Mouse (Mus musculus) megakaryocyte, embryonic 14.5 days (primary cell): ENCODE data around the gene Aip. TPM values are rescaled to one million over a fixed set of nuclear protein-coding genes. Genes with fewer than 3 reads are reported as not detected.
"Not testable (repeated sequence)": the region's sequence is repeated elsewhere in the genome, so short reads cannot be mapped to it uniquely, and the experiment has no call there.

Experiments
- H3K27me3 ChIP-seq: replicated peaks from 2 replicates; pipeline ENCODE3; 2012; ENCODE audit warnings: inconsistent platforms
- H3K36me3 ChIP-seq: replicated peaks from 2 replicates; pipeline ENCODE3; 2012; ENCODE audit warnings: low read length, inconsistent platforms, mixed read lengths
- H3K4me1 ChIP-seq: 2 replicates; pipeline ENCODE4 v1.6.1; 2012; ENCODE audit warnings: inconsistent platforms
- H3K4me3 ChIP-seq: replicated peaks from 2 replicates; pipeline ENCODE3; 2012; ENCODE audit warnings: moderate library complexity, mild to moderate bottlenecking, inconsistent platforms
- H3K9me3 ChIP-seq: 2 replicates; pipeline ENCODE4 v1.6.1; 2012; ENCODE audit warnings: inconsistent platforms
- FLI1 ChIP-seq: IDR thresholded peaks from 2 replicates; pipeline ENCODE4 v1.6.1; 2012; ENCODE audit warnings: low read length, inconsistent platforms, mixed read lengths
- GATA1 ChIP-seq: IDR thresholded peaks from 3 replicates; pipeline ENCODE4 v1.6.1; 2012; ENCODE audit warnings: mixed read lengths, low read length, inconsistent platforms, borderline replicate concordance
- polyA plus RNA-seq: library from polyadenylated mRNA; stranded (reverse); fragments of >175 nt; gene quantifications from 2 replicates; pipeline ENCODE4 v1.2.3, GENCODE M21; 2012; ENCODE audit warnings: low replicate concordance; ENCODE audit not compliant: insufficient read depth

Aip gene
- polyA plus RNA-seq, 1 experiment: 293 TPM

DNA sequence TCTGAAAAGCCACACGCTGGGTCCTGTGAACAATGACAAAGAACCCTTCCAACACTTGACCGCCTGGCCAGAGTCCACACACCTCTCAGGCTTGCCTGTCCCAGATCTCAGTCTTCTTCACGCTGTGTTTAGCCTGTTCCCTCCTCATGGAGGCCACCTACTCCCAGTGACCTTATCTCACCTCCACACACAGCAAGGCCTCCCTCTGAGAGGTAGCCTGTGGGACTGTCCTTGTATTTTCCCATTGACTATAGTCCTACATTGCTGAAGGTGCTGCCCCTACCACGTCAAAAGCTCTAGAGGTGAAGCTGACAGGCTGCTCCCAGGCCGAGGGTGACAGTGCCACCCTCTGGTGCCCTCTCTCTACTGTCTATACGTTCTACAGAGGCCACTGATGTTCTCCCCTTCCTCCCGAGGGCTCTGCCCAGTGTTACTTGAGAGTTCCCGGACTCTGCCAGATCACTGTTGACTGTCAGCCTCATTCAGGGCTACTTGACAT is 45.1 kb downstream of the Aip start:
- no peak for TF ChIP-seq FLI1
- H3K9me3 ChIP-seq: peaks cover 10% of the 10 kb centered on the region
- H3K4me1 ChIP-seq: peaks cover 35% of the 10 kb centered on the region
- H3K36me3 ChIP-seq: no peaks in the 10 kb centered on the region
- H3K4me3 ChIP-seq: no peak overlapping the region
- H3K27me3 ChIP-seq: peaks cover 73% of the 10 kb centered on the region

DNA sequence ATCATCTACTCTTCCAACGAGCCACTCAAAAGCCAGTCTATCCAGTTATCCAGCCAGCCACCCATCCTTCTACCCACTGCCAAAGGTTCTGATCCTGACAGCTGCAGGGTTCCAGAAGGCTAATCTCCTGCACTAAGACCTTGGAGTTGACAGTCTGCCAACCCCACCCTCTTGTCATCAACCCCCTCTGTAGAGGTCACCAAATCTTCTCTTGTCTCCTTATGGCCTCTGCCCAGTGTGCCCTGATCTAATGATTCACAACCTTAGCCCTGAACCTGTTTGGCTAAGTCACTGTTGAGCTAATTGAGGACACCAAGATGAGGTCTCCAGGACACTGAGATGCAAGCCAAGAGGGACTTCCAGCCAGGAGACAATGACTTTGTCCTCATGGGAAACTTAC is 46.1 kb downstream of the Aip start:
- H3K9me3 ChIP-seq: peaks cover 10% of the 10 kb centered on the region
- peaks cover 25% of the 10 kb centered on the region for H3K4me1 ChIP-seq
- peaks cover 66% of the 10 kb centered on the region for H3K27me3 ChIP-seq
- no peak overlapping the region for H3K4me3 ChIP-seq
- no peak for TF ChIP-seq FLI1
- no peak for TF ChIP-seq GATA1
- no peaks in the 10 kb centered on the region for H3K36me3 ChIP-seq

DNA sequence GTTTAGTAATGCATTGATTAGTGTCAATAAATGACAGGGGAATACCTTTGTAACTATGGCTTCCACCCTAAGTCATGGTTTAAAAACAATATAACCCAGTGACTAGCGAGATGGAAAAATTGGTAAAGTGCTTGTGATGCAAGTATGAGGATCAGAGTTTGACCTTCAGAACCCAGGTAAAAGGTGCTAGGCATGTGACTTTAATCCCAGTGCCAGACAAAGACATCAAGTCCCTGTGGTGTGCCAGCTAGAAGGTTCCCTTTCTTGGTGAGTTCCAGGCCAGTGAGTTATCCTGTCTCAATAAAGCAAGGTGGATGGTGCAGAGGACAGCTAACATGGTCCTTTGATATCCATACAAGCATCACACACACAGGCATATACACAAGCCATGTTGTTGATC is 50.1 kb downstream of the Aip start:
- Histone ChIP-seq H3K9me3 (peaks cover 10% of the 10 kb centered on the region), H3K4me1 (peaks cover 12% of the 10 kb centered on the region), H3K36me3 (no peaks in the 10 kb centered on the region), H3K4me3 (no peak overlapping the region), H3K27me3 (peaks cover 49% of the 10 kb centered on the region)
- no peak for TF ChIP-seq GATA1

DNA sequence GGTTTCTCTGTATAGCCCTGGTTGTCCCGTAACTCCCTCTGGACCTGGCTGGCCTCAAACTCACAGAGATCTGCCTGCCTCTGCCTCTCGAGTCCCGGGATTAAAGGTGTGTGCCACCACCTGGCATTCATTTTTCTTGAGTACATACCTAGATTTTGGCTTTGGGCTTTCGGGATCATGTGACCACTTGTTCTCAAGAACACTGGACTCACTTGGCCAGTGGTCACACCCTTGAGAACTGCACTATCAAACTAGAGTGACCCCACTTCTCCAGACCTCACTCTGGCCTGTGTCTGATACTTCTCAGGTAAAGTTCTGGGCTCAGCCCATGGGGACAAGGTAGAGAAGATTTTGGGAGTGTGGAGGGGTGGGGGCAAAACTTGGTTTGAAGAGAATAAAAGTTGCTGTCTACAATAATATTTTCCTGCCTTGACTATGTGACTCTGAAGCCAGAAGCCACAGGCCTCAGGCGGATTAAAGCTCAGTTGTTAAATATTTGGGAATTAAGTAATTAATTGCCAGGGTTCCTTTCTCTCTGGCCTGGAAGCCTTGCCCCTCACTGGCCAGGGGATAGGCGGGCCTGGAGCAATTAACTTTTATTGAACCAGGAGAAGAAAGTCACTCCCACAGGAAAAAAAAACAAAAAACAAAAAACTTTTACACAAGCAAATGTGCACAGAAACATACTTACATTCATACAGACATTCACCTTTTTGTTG is 52.8 kb downstream of the Aip start:
- H3K4me3 ChIP-seq: no peak overlapping the region
- H3K27me3 ChIP-seq: peaks cover 47% of the 10 kb centered on the region
- peaks cover 8% of the 10 kb centered on the region for H3K9me3 ChIP-seq
- no peaks in the 10 kb centered on the region for H3K36me3 ChIP-seq
- no peak for TF ChIP-seq GATA1
- TF ChIP-seq FLI1: no peak
- H3K4me1 ChIP-seq: peaks cover 7% of the 10 kb centered on the region

DNA sequence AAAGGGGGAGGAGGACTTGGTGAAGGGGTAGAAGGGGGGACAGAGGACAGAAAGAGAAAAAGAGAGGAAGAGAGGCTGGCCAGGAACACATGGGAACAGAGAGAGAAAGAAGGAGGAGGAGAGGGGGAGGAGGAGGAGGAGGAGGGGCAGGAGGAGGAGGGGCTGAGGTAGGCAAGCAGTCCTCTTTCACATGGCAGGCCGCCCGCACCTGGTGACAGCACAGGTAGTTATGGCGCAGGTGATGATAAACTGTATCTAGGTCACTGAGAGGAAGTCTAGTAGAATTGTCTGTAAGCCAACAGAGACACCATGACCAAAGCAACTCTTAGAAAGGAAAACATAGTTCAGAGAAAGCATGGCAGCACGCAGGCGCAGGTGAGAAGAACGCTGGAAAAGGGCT is 54.3 kb downstream of the Aip start:
- Histone ChIP-seq H3K4me1 (peaks cover 4% of the 10 kb centered on the region; the same call in 1 of the 2 replicates), H3K27me3 (peaks cover 54% of the 10 kb centered on the region), H3K4me3 (no peak overlapping the region), H3K36me3 (no peaks in the 10 kb centered on the region), H3K9me3 (peaks cover under 1% of the 10 kb centered on the region)
- TF ChIP-seq GATA1 (no peak), FLI1 (no peak)

DNA sequence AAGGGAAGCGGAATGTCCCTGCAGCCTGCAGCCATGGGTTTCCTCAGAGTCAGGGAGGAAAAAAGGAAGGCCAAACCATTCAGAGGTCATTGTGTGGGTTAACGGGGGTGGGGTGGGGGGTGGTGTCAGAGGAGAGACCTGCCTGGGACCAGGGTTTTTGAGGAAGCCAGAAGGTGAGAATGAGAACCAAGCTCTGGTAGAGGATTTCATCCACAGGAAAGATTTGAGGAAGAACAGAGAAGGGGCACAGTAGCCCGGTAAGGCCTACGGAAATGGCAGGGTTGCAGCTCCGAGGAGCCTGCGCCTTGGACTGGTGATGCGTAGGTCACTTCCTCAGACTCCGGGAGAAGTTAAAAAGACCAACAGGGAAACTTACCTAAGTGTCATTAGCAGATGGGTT is 54.9 kb downstream of the Aip start:
- Histone ChIP-seq H3K9me3 (no peaks in the 10 kb centered on the region), H3K36me3 (no peaks in the 10 kb centered on the region), H3K27me3 (peaks cover 53% of the 10 kb centered on the region), H3K4me1 (peaks cover 6% of the 10 kb centered on the region; the same call in 1 of the 2 replicates), H3K4me3 (no peak overlapping the region)
- TF ChIP-seq GATA1: no peak
- no peak for TF ChIP-seq FLI1

DNA sequence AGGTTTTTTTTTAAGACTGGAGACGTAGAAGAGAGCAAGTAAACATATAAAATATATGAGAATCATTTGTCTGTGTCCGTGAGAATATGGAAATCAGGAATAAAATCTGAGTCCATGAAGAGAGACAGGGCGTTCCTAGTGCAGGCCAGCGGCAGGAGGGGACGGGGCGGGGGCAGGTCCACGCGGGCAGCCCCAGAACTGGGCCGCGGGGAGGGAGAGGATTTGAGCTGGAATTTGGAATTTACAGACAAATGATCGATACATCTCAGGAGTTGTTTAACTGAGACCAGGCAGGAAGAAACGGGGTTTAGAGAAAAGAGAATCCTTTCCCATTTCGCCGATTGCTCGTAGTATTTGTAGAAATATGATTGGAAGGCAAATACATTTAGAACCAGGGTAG is 55.3 kb downstream of the Aip start:
- no peak overlapping the region for H3K4me3 ChIP-seq
- H3K27me3 ChIP-seq: peaks cover 49% of the 10 kb centered on the region
- H3K9me3 ChIP-seq: no peaks in the 10 kb centered on the region
- TF ChIP-seq FLI1: no peak
- TF ChIP-seq GATA1: no peak
- peaks cover 6% of the 10 kb centered on the region; the same call in 1 of the 2 replicates for H3K4me1 ChIP-seq
- no peaks in the 10 kb centered on the region for H3K36me3 ChIP-seq

DNA sequence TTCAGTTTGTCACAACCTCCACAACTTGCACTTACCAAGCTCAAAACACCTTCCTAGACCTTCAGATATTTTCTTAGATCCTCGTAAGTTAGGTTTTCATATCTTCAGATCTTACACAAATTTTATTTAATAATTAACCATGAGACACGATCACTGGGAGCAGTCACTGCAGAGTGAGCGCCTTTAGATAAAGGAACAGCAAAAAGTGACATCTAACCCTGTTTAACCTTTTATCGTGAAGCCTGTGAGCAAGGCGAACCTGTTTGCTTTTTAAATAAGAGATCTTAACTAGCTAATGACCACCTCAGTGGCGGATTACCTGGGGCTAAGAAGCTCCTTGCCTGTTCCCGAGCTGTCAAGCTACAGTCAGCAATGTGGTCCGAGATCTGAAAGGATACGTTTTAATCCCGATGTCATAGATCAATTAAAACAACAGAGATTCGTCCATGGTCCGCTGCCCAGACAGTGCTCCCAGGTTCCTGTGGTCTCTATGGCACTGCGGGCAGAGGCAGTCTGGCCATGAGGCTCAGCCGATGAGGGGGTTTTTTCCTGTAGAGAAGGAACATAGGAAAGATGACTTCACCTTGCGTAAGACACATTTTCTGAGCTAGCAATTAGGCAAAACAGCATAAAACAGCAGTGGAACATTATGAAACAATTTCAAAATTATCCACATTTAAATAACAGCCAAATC is 56.8 kb downstream of the Aip start:
- Histone ChIP-seq H3K36me3 (no peaks in the 10 kb centered on the region), H3K27me3 (peaks cover 49% of the 10 kb centered on the region), H3K9me3 (no peaks in the 10 kb centered on the region), H3K4me3 (no peak overlapping the region), H3K4me1 (peaks cover 6% of the 10 kb centered on the region; the same call in 1 of the 2 replicates)
- TF ChIP-seq GATA1 (no peak), FLI1 (no peak)

DNA sequence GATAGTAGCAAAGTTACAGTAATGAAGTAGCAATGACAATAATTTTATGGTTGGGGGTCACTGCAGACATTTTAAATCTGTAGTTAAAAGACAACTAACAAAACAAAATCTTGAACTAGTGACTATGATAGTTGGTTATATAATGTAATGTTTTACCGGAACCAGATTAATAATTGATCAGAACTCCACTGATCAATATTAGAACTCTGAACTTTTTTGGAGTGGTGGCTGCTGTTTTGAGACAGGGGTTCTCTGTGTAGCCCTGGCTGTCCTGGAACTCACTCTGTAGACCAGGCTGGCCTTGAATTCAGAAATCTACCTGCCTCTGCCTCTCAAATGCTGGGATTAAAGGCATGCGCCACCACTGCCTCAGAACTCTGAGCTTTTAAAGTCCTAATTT is 57.4 kb downstream of the Aip start:
- H3K4me3 ChIP-seq, H3K4me1 ChIP-seq, H3K36me3 ChIP-seq, H3K9me3 ChIP-seq: not testable (repeated sequence)
- peaks cover 46% of the 10 kb centered on the region for H3K27me3 ChIP-seq

DNA sequence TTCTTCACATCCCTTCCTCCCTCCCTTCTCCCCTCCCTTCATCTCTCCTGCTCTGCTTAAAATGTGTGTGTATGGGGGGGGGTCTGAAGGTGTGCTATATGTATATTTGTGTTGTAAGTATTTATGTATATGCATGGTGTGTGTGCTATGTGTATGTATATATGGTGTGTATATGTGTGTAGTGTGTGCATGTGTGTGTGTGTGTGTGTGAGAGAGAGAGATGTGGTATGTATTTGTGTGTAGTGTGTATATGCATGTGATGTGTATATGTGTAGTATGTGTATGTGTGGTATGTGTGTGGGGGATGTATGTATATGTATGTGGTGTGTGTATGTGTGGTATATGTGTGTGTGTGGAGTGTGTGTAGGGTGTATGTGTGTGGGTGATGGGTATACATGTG is 58.8 kb downstream of the Aip start:
- no peaks in the 10 kb centered on the region for H3K9me3 ChIP-seq
- no peaks in the 10 kb centered on the region for H3K36me3 ChIP-seq
- H3K4me1 ChIP-seq: peaks cover 3% of the 10 kb centered on the region; the same call in 1 of the 2 replicates
- peaks cover 36% of the 10 kb centered on the region for H3K27me3 ChIP-seq
- no peak for TF ChIP-seq GATA1
- no peak overlapping the region for H3K4me3 ChIP-seq
